Mouse (Mus musculus) embryo, embryonic 10.5 days (tissue): Measurements from ENCODE around the gene Chic2.
A peak's percentile ranks its signal among the peaks of the same experiment; 100 is the strongest.

Experiments
- DNase-seq: peaks from one replicate; pipeline ENCODE4 v3.0.0-alpha.2; 2015; ENCODE audit warnings: low spot score

The Chic2 gene

DNA sequence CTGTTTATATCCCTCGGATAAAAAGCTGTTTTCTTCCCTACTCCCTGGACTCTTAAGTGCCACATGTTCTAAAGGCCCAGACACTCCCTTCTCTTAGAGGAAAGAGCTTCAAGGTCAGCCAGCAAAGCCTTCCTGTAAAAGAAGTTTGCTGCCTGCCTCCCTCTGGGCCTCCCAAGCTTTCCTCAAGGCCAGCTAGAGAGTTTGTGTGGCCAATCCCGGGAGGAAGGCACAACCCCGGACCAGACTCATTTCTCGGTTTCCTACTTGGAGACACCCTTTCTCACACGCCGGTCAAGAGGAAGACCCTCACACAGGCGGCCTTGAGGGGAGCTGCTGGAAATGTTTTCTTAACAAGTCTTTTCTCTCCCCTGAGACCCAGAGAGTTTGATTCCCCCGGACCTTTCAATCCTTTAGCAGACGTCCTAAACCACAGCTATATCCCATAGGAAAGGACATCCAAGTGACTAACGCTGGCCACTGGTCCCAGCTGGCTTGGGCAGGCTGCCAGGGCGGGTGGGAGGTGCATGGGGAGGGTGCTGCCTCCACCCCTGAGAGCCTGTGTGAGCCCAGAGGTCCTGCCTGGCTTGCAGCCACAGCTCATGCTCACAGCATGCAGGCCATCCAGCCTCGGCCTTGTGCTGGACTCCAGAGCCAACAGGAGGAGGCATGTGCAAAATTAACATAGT, 69.7 kb downstream of the Chic2 start:
- no peak for DNase-seq

DNA sequence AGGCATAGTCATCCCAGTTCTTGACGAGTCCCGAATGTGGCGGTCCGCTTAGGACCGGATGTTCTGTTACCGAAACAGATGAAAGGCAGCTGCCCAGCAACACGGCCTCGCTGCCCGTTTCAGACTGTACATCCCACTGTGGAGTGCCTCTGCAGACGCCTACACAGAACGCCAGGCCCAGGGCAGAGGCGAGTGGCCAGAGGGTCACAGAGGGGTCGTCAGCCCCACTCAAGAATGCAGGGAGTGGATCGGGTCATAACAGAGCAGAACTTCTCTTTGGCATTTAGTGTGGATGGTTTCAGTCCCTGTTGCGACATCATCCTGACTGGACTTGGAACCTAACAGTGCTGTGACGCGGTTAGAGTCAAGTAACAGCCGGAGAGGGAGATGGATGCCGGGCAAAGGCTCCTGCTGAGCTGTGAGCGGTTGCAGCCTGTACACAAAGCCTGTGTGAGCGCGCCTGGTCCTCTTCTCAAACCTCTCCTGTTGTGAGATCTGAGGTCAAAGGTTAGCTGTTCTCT, 70.5 kb downstream of the Chic2 start:
- DNase-seq, result peak; percentile 65

- DNase-seq, result no peak
Observed at GRCm38 (mm10) chr5:74971418-74971817, 73.2 kb downstream of the Chic2 start.

- no peak for DNase-seq
Observed at GRCm38 (mm10) chr5:74969341-74969740, 75.2 kb downstream of the Chic2 start.

- DNase-seq, result no peak
Observed at GRCm38 (mm10) chr5:74967882-74968281, 76.7 kb downstream of the Chic2 start.

GRCm38 (mm10) chr5:74966891-74967290, 77.7 kb downstream of the Chic2 start:
- no peak for DNase-seq

GRCm38 (mm10) chr5:74962771-74963170, 81.8 kb downstream of the Chic2 start:
- DNase-seq, result no peak

GRCm38 (mm10) chr5:74960840-74961543, 83.6 kb downstream of the Chic2 start:
- DNase-seq, result peak; percentile 94

- no peak for DNase-seq
Observed at GRCm38 (mm10) chr5:74960306-74960705, 84.3 kb downstream of the Chic2 start.

GRCm38 (mm10) chr5:74957293-74958076, 87.1 kb downstream of the Chic2 start:
- DNase-seq, result no peak

DNA sequence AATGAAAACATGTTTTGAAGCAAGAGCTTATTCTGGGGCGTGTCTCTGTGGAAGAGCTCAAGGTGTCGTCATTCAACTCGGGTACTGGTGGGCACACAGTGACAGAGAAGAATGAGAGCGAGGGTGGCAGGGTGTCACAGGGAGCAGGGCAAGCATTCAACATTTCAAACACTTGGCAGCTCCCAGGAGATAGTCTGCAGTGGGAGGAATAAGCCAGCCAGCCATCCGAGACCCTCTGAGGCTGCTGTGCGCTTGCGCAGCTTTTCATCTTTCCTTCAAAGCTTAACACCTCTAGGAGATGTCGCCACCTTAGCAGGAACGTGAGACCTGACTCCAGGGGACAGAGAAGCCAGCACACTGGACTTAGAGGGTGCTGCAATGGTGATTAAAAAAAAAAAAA, 88.2 kb downstream of the Chic2 start:
- DNase-seq, result no peak

GRCm38 (mm10) chr5:74955565-74955964, 89.0 kb downstream of the Chic2 start:
- DNase-seq, result no peak

GRCm38 (mm10) chr5:74952938-74953337, 91.6 kb downstream of the Chic2 start:
- no peak for DNase-seq

DNA sequence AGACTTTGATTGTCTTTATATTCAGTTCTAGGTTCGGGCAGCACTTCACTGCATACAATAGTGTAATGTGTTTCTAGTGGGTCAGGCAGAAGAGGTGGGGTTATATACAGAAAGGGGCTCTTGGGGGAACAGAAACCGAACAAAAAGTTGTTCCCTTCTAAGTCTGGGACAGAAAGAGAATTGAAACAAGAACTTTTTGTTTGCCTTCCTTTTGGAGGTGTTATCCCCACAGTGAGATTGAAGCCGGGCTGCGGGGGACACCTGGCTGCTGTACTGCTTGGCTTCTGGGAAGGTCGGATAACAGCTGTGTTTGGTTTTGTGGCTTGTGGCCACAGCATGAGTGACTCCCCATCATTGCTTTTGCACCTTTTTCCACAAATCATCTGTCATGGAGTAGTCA, 93.2 kb downstream of the Chic2 start:
- DNase-seq, result no peak

GRCm38 (mm10) chr5:74949298-74949697, 95.3 kb downstream of the Chic2 start:
- no peak for DNase-seq

DNA sequence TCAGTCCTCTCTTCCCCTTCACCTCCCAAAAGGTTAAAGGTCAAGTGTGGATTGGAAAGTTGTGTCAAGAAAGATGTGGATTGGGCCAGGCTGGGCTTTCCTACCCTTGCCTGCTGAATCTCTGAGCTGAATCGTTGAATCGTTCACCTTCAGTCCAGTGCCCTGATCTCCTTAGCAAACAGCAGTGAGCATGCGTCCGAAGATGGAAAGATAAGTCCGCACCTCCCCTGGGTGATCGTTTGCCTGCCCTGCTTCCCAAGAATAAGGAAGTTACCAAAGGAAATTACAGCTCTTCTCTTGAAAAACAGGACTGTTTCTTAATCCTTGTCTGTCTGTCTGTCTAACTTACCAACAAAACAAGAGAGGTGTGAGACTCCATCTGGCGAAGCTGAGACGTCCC, 96.1 kb downstream of the Chic2 start:
- no peak for DNase-seq
